Mouse (Mus musculus): ENCODE results near the gene Tex13c3. TPM values are rescaled to one million over a fixed set of nuclear protein-coding genes. Genes with fewer than 3 reads are reported as not detected.

Gene Tex13c3
- polyA plus RNA-seq (2012) = not detected in 2 replicates

DNA sequence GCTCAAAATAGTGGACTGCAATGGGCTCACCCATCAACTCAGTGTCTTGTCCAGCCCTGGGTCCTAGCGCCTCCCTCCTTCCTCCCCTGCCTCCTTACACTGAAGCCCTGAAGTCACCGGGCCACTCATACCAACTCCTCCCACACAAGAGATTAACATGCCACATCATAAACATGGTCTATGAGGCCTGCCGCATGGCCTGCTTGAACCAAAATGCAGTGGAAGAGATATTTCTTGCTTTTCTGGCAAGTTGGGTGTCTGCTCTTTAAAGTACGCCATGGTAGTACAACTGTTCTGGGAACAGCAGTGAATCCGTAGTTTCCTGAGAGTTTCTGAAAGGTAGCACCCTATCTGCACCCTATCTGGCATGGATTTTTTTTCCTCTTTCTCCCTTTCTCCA lies at the start of gene Tex13c3:
Gene Tex13c3 (minus strand): TSS at position 101 of the 400 bp plus-strand sequence.

All from megakaryocyte-erythroid progenitor cell, adult 5 weeks (primary cell).